Mouse (Mus musculus) liver, adult (tissue): ENCODE data around the gene Kcna1.

ENCODE experiments used
- GATA4 ChIP-seq: IDR thresholded peaks from 2 replicates; pipeline ENCODE4 v1.6.1; 2014; ENCODE audit warnings: mild to moderate bottlenecking, low read length; ENCODE audit not compliant: insufficient replicate concordance

Kcna1 gene

DNA sequence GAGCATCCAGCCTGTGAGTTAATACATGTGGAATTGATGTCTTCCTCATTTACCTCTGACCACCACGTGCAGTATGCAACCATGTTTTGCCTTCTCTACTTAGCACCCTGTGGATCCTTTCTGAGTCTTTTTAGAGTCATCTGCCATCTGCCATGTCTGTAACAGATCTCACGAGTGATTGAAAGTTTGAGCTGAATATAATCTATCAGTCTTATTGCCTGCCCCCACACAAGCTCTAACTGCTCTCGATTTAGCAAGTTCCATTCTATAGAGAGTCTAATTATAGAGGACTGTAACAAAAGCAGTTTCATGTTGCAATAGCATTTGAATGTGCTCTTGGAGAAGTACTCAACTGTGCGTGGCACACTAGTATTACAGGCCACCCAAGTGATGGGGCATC lies 27.7 kb downstream of the Kcna1 start:
- TF ChIP-seq GATA4, result no peak

DNA sequence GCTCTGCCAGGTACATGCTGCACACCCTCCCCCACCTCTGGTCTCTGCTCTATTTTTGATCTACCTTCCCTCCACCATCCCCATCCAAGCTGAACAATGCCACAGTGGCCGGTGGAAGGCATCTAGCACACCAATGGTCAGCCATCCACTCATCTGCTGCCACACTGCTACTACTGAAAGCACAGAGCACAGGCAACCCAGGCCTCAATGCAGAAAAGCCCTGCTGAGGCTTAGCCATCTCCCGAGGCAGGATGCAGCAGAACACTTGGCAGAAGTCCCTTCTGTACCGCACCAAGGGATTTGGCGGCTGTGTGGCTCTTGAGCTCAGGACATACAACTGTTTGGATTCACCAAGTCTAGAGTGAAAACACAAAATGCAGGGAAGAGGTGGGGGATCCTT lies 35.4 kb downstream of the Kcna1 start:
- TF ChIP-seq GATA4, result no peak

DNA sequence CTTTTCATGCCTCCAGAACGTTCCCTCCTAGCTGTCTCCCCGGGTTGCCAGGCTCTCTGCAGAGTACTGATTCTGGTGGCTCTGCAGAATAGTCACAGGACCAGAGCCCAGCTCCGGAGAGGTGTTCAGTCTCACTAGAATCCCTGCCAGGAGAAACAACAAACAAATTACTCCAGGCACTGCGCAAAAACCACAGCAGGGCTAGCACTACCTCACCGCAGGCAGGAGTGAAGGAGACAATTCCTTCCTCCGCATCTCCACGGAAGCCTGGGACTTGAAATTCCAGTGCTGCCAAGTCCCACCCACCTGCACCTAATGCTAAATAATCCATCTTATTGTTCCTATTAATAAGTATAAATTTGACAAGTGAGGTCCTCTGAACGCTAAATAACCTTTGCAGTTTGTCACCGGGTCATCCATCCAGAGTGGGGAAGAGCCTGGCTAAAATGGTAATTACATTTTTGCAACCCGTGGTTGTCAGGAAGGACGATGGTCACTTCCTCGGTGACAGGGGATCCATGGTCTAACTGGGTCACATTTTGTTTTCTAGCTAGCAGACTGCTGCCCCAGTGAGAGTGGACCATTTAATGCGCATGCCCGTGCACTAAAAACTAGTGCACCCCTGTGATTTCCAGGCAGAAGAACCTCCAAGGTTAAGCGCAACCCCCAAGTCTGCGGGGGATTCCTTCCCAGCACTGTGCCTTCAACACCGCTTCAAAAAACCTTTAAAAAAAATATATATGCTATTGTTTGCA lies 36.8 kb downstream of the Kcna1 start:
- TF ChIP-seq GATA4, result no peak

DNA sequence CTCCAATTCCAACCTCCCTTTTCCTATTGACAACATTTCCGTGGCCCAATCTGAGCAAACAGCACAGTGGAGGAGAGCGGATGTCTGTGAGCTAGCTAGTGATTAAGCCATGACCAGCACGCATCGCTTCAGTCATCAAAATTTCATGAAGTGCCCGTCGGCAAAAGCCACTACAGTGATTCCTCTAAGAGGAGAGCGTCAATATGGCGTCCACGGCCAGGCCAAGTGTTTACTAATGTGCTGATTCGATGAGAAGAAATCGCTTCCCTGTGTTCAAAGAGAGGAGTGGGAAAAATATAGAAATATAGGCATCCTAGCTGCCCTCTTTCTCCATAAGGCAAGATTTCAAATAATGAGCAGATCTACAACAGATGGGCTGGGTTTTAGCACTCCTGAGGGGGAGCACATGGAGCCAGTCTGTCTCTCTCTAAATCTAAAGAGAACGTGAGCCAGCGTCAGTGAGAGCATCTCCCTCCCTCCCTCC lies 44.3 kb downstream of the Kcna1 start:
- TF ChIP-seq GATA4, result no peak

DNA sequence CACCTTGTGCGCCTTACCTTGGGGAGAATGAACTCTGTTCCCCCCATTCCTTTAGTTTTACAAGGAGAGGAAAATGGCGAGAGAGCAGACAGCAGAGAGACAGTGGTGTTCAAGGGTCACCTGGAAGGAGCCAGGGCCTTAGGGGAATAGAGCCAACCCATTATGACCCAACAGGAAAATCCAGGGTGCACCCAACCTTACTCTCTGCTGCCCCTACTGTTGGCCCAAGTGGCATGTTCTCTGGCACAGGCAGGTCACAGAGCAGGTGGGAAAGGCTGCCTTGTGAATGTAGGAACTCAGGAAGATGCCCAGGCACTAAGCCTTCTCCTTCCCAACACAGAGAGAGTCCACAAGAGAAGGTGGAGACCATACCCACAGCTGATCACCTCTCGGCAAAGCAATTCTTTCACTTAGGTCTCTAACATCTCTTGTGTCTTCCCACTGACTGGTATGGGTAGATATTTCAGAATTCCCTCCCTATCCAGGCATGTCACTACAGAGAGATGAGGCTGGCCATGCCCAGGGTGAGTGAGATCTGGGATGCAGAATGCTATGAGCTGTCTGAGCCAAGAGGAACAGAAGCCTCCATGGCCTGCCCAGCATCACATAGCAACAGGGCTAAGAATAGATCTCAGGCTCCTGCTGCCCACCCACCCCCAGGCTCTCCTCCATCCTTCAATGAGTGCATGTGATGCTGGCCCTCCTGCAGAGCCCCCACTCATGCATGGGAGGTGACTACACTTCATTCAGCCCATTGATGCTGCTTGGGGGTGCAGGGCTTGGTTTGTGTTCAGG lies 46.8 kb downstream of the Kcna1 start:
- TF ChIP-seq GATA4, result no peak

DNA sequence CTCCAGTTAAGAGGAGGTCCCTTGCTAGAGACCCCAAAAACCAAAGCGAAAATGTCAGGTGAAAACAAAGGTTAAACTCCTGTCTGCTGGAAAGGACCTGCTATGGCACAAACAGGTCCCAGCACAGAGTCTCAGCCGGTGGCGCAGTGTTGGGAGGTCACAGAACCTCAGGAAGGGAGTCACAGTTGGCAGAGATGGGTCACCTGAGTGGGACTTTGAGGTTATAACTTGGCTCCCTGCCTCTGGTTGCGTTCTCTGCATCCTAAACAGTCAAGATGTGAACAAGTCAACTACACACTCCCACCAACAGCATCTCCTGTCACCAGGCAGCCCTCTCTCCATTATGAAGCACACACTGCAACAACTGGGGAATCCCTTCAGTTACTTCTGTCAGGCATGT lies 48.4 kb downstream of the Kcna1 start:
- no peak for TF ChIP-seq GATA4

DNA sequence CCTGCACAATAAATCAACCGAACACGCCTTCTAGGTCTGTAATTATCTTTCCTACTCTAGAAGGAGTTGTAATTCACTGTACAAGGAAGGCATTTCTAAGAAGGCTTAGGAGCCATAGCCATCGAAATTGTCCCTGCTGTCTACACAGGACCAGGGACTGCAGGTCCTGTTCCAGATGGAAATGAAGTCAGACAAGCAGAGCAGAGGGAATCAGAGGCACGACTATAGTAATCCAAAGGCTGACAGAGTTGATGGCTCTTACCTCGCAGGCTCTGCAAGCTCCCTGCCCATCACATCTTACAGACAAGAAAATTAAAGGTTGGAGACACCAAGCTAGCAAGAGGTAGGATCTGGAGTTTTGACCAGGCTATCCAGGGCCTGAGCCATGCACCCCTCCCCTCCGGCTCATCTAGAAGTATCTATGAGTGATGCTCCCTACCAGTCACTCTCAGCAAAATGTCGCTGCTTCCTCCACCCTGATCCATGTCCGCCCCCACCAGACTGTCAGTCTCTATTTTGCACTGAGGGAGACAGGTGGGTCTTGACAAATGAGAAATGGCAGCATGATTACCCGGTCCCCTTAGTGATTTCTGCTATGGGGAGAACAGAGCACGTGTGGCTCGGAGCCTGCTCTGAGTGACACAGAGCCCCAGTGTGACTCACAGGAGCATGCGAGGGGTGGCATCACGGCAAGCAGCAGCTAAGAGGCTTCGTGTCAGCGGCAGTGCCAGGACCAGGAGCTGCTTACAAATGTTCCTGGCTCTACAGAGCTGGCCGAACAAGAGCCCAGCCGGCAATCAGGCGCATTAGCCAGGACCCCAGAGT lies 50.2 kb downstream of the Kcna1 start:
- TF ChIP-seq GATA4, result no peak

DNA sequence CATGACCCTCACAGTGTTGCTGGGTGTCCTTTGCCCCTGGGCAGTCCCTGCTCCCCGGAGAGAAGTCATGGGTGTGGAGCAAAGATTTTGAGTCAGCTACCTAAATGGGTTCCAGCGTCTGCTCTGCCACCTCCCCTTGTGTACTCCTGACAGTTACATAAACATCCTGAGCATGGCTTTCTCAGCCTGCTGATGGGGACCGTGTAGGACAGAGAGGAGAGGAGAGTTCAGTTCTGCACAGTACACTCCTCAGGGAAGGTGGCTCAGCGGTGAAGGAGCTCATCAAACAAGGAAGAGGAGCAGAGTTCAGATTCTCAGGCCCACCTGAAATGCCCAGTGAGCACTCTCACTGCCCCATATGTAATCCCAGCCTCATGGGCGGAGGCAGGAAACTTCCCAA lies 51.1 kb downstream of the Kcna1 start:
- no peak for TF ChIP-seq GATA4

DNA sequence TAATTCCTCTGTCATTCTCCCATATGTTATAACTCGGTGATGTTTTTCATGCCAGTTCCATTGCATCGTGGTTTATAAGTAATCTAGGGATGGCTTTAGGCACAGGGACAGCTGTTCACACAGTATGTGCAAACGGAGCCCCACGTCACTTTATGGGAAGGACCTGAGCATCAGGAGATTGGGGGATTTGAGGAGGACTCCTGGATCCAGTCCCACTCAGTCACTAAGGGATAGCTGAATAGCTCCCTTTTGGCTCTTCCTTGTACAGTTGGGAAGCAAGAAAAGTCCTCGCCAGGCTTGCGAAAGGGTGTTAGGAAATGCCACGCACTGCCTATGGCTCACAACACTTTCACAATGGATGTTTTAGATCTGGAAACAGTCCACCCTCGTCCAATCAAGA lies 51.8 kb downstream of the Kcna1 start:
- no peak for TF ChIP-seq GATA4

DNA sequence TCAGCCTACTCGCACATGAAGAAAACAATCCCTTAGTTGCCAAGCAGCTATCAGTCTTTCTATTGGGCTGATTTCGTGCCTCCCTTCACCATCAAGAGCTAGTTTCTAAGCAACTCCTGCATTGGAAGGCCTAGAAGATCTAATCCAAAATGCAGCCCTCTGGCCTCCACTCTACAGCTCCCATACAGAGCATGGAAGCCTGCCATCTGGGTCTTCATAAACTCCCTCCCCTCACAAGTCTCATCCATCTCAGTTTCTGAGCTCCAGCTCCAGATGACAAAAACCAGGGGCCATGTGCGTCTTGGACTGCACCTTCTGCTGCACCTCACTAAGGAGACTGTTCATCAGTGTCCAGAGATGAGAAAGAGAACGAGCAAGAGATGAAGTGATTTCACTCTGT lies 52.8 kb downstream of the Kcna1 start:
- no peak for TF ChIP-seq GATA4
